Mouse (Mus musculus) forebrain, postnatal 0 days (tissue): ENCODE measurements at regions not wholly inside any gene's neighbourhood (a gene's known extent, or its start where the extent isn't known, plus 50 kb on each side); places are given as distances from the start of the nearest gene placed in this dataset.
A peak's percentile ranks its signal among the peaks of the same experiment; 100 is the strongest.
"Not testable (repeated sequence)": the region's sequence is repeated elsewhere in the genome, so short reads cannot be mapped to it uniquely, and the experiment has no call there.

ENCODE experiments used
- ATAC-seq: fragments of 200-750 bp; cut with Nextera tagmentation; 2 replicates; pipeline ENCODE4 v1.8.0; 2017; ENCODE audit warnings: mild to moderate bottlenecking, moderate library complexity
- DNase-seq: peaks from one replicate; pipeline ENCODE4 v3.0.0-alpha.2; 2015
- H3K27ac ChIP-seq: fragments of 300-500 bp; sonication (generic); 2 replicates; pipeline ENCODE4 v1.5.1; 2014; ENCODE audit warnings: low read depth, mild to moderate bottlenecking, antibody characterized with exemption, low read length, moderate library complexity, mixed read lengths
- H3K27me3 ChIP-seq: fragments of 300-500 bp; sonication (generic); 2 replicates; pipeline ENCODE4 v1.6.1; 2014; ENCODE audit warnings: mild to moderate bottlenecking, low read length, mixed read lengths; ENCODE audit not compliant: insufficient read depth
- H3K36me3 ChIP-seq: fragments of 300-500 bp; sonication (generic); 2 replicates; pipeline ENCODE4 v1.6.1; 2014; ENCODE audit warnings: mild to moderate bottlenecking, moderate library complexity; ENCODE audit not compliant: insufficient read depth
- H3K4me1 ChIP-seq: fragments of 300-500 bp; sonication (generic); 2 replicates; pipeline ENCODE4 v1.6.1; 2014; ENCODE audit warnings: antibody characterized with exemption; ENCODE audit not compliant: insufficient read depth
- H3K4me2 ChIP-seq: fragments of 300-500 bp; sonication (generic); 2 replicates; pipeline ENCODE4 v1.6.1; 2014; ENCODE audit warnings: low read depth, mild to moderate bottlenecking, moderate library complexity
- H3K4me3 ChIP-seq: fragments of 300-500 bp; sonication (generic); 2 replicates; pipeline ENCODE4 v1.5.1; 2014; ENCODE audit warnings: low read depth, low read length, mixed read lengths
- H3K9ac ChIP-seq: fragments of 300-500 bp; sonication (generic); 2 replicates; pipeline ENCODE4 v1.6.1; 2014; ENCODE audit warnings: mild to moderate bottlenecking
- H3K9me3 ChIP-seq: fragments of 300-500 bp; sonication (generic); 2 replicates; pipeline ENCODE4 v1.6.1; 2016; ENCODE audit warnings: low read length
- CTCF ChIP-seq: sonication (generic); IDR thresholded peaks from 2 replicates; pipeline ENCODE4 v1.5.1; 2016; ENCODE audit warnings: antibody characterized with exemption, control low read depth, low read depth
- WGBS: fragments of 180-500 bp; shearing (Covaris S2); extraction: QIAGEN DNeasy Blood & Tissue Kit; methylation state at CpG from one replicate; pipeline ENCODE4 v1.1.7; 2014; 5-methylcytosine and 5-hydroxymethylcytosine counted together

DNA sequence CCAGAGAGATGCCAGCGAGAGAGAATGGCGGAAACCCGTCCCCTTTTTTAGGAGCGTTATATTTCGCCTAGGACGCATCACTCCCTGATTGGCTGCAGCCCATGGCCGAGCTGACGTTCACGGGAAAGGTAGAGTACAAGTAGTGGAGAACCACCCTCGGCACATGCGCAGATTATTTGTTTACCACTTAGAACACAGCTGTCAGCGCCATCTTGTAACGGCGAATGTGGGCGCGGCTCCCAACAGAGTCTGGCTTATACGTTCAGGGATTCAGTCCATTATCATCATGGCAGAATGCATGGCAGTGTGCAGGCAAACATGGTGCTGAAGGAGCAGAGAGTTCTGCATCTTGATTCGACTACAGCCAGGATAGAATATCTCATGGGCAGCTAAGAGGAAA is 339.8 kb upstream of the Glra2 start:
- WGBS: 71% methylated on average over 11 of the region's 18 CpGs
- DNase-seq: peak; percentile 19
- not testable (repeated sequence) for H3K27ac ChIP-seq, H3K9me3 ChIP-seq, H3K36me3 ChIP-seq, H3K4me3 ChIP-seq, H3K27me3 ChIP-seq, H3K4me1 ChIP-seq, H3K9ac ChIP-seq, H3K4me2 ChIP-seq
- peak; percentile 54 for ATAC-seq

DNA sequence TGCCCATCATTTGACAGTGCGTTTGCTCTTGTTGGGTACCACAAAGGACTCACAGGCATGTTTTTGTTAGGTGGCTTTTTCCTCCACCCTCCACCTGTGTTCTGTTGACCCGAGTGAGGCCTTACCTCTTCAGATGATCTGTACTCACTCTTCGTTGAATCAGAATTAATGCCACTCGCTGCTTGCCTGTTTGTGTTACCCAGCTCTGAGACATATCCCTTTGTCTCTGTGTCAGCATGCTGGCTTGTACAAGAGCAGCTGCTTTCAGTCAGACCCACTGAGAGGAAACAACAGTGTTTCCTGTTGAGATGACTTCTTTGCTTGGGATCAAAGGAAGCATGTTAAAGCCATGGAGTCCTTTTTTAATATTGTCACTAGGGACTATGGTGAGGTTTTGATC is 304.0 kb upstream of the Glra2 start:
- Histone ChIP-seq H3K36me3 (no peaks in the 10 kb centered on the region), H3K4me1 (no peaks in the 10 kb centered on the region), H3K27ac (no peak overlapping the region), H3K4me2 (no peak overlapping the region), H3K9me3 (no peaks in the 10 kb centered on the region), H3K4me3 (no peak overlapping the region), H3K9ac (no peak overlapping the region), H3K27me3 (no peaks in the 10 kb centered on the region)
- ATAC-seq: peak; percentile 36; the same call in 1 of the 2 replicates
- TF ChIP-seq CTCF: no peak
- 47% methylated on average over 4 of the region's 4 CpGs for WGBS
- DNase-seq: peak; percentile 1

DNA sequence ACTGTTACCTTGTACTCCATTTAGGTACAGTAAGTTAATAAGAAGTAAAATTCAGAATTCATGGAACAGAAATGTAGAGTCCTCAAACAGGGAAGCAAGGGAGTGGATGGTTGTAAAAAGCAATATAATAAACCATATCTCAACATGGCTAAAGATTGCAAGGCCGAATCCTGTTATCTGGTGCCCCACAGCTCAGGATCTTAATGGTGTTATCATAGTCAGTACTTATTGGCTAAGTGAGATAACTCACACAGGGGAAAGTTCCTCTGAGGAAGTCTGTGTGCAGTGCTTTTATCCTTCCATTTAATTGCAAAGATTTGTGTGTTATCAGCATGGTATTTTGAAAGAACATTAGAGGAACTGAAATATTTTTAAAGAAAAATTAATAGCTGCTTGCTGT is 288.9 kb upstream of the Glra2 start:
- Histone ChIP-seq H3K9me3 (no peaks in the 10 kb centered on the region), H3K4me3 (no peak overlapping the region), H3K4me1 (no peaks in the 10 kb centered on the region), H3K36me3 (no peaks in the 10 kb centered on the region), H3K4me2 (no peak overlapping the region), H3K27me3 (no peaks in the 10 kb centered on the region), H3K9ac (no peak overlapping the region), H3K27ac (no peak overlapping the region)
- 80% methylated on average over 1 of the region's 1 CpGs for WGBS
- no peak for ATAC-seq
- DNase-seq: no peak
- TF ChIP-seq CTCF: no peak

DNA sequence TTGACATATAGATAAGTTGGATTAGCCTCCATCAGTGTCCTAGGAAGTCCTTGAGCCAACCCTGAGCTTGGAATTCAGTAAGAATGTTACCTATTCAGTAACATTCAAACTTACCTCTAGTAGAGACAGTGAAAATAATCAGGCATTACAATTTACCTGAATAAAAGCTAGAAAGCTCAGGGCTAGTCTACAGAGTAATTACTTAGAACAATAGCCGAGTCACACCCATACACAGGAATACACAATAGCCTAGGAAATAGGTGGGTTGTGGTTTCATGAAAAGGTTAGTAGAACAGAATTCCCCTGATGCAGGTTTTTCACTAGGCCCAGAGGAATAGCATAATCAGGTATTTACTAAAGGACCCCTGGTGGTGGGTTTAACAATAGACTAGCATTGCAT is 273.6 kb upstream of the Glra2 start:
- not testable (repeated sequence) for H3K9ac ChIP-seq, H3K4me3 ChIP-seq, H3K36me3 ChIP-seq, H3K27me3 ChIP-seq, H3K9me3 ChIP-seq, DNase-seq, H3K4me1 ChIP-seq, H3K27ac ChIP-seq, ATAC-seq, H3K4me2 ChIP-seq
- WGBS: 86% methylated on average over 1 of the region's 1 CpGs
